Mouse (Mus musculus): ENCODE data around the gene Gm9780. TPM values are rescaled to one million over a fixed set of nuclear protein-coding genes. Genes with fewer than 3 reads are reported as not detected.
"Not testable (repeated sequence)": the region's sequence is repeated elsewhere in the genome, so short reads cannot be mapped to it uniquely, and the experiment has no call there.

Gene Gm9780
- polyA plus RNA-seq, 1 experiment from 2014 or later, result 52.7 TPM

- H3K4me3 ChIP-seq; H3K4me1 ChIP-seq; H3K9ac ChIP-seq; H3K36me3 ChIP-seq; H3K27me3 ChIP-seq; H3K9me3 ChIP-seq; ATAC-seq (ENCODE audit: insufficient number of reproducible peaks, low FRiP score, low TSS enrichment, low read depth); H3K4me2 ChIP-seq; H3K27ac ChIP-seq: not testable (repeated sequence)
- WGBS, result no CpG with 5 or more reads among the region's 3 CpGs
These were observed 8.1 kb downstream of the Gm9780 start for GRCm38 (mm10) chr14:26034364-26034763.

DNA sequence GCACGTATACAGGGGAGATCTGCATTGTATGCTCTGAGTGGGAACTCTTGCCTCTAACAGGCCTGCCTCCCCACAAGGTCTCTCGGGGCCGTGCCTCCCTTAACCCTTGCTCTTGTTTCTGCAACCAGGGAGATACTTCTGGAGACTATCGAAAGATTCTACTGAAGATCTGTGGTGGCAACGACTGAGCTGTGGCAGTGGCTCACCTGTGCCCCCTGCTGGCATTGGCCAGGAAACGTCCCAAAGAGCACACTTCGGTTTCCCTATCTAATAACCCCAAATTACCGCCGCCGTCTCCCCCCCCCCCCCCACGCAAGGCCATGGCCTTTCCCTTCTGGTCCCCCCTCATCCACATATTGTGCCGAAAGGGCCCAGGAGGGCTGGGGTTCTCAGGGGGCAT, 16.9 kb downstream of the Gm9780 start:
- H3K4me1 ChIP-seq; H3K36me3 ChIP-seq; H3K27me3 ChIP-seq; H3K27ac ChIP-seq; H3K4me3 ChIP-seq; H3K9me3 ChIP-seq; H3K4me2 ChIP-seq; ATAC-seq (ENCODE audit: insufficient number of reproducible peaks, low FRiP score, low TSS enrichment, low read depth); H3K9ac ChIP-seq: not testable (repeated sequence)
- WGBS, result no CpG with 5 or more reads among the region's 12 CpGs

GRCm38 (mm10) chr14:26022831-26023230, 19.7 kb downstream of the Gm9780 start:
- no CpG with 5 or more reads among the region's 6 CpGs for WGBS
- not testable (repeated sequence) for H3K4me2 ChIP-seq; H3K27me3 ChIP-seq; H3K9me3 ChIP-seq; H3K4me3 ChIP-seq; H3K27ac ChIP-seq; ATAC-seq (ENCODE audit: insufficient number of reproducible peaks, low FRiP score, low TSS enrichment, low read depth); H3K36me3 ChIP-seq; H3K9ac ChIP-seq; H3K4me1 ChIP-seq

DNA sequence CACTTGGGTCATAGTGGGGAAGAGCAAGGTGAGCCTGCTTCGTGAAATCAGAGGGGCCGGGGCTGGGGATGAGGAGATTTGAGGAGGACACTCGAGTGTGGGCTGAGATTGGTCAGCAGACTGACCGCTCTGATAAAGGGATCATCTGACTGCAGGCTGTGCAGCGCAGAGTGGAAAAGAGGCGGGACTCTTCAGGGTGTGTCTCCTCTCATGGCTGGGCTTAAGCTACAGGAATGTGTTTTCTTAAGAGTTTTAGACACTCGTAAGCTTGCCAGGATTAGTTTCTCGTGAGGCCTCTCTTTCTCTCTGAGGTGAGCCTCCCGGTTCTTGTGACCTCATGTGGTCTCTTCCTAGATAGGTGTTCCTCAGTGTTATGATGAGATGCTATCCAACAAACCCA, 21.0 kb downstream of the Gm9780 start:
- no CpG with 5 or more reads among the region's 9 CpGs for WGBS
- not testable (repeated sequence) for H3K4me3 ChIP-seq; H3K27ac ChIP-seq; ATAC-seq (ENCODE audit: insufficient number of reproducible peaks, low FRiP score, low TSS enrichment, low read depth); H3K27me3 ChIP-seq; H3K4me1 ChIP-seq; H3K36me3 ChIP-seq; H3K4me2 ChIP-seq; H3K9me3 ChIP-seq; H3K9ac ChIP-seq

- H3K27me3 ChIP-seq; H3K36me3 ChIP-seq; H3K4me2 ChIP-seq; H3K4me3 ChIP-seq; H3K9me3 ChIP-seq; H3K4me1 ChIP-seq; ATAC-seq (ENCODE audit: insufficient number of reproducible peaks, low FRiP score, low TSS enrichment, low read depth); H3K9ac ChIP-seq; H3K27ac ChIP-seq: not testable (repeated sequence)
- no CpG with 5 or more reads among the region's 7 CpGs for WGBS
These were observed 26.1 kb downstream of the Gm9780 start for GRCm38 (mm10) chr14:26016414-26016813.

GRCm38 (mm10) chr14:26007462-26007861, 35.0 kb downstream of the Gm9780 start:
- H3K36me3 ChIP-seq; H3K4me1 ChIP-seq; H3K27me3 ChIP-seq; H3K4me3 ChIP-seq; H3K27ac ChIP-seq; H3K9ac ChIP-seq; H3K9me3 ChIP-seq; H3K4me2 ChIP-seq; ATAC-seq (ENCODE audit: insufficient number of reproducible peaks, low FRiP score, low TSS enrichment, low read depth): not testable (repeated sequence)
- no CpG with 5 or more reads among the region's 2 CpGs for WGBS

DNA sequence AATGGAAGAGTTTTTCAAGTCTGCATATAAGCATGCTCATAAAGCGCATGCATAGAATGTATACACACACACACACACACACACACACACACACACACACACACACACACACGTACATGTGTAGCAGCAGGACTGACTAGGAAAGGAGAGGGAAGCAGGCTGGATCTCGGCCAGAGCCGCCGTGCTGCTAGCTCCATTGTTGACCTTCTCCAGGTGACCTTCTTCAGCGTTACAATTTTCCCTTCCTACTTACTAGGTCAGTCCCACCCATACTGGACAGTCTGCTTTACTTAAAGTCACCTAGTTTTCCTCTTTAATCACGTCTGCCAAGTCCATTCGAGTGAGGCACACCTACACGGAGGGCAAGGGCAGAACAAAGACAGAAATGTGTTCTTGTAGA, 60.6 kb downstream of the Gm9780 start:
- not testable (repeated sequence) for H3K4me3 ChIP-seq; H3K27ac ChIP-seq; H3K4me1 ChIP-seq; H3K36me3 ChIP-seq; H3K4me2 ChIP-seq; H3K27me3 ChIP-seq; H3K9me3 ChIP-seq; H3K9ac ChIP-seq; ATAC-seq (ENCODE audit: insufficient number of reproducible peaks, low FRiP score, low TSS enrichment, low read depth)
- 53% methylated on average over 6 of the region's 9 CpGs for WGBS

- H3K9ac ChIP-seq; H3K27me3 ChIP-seq; H3K9me3 ChIP-seq; ATAC-seq (ENCODE audit: insufficient number of reproducible peaks, low FRiP score, low TSS enrichment, low read depth); H3K4me1 ChIP-seq; H3K36me3 ChIP-seq: not testable (repeated sequence)
- 0 out of 2 replicates have a peak overlapping the region, but pooled peaks have one; percentile 35 for H3K4me2 ChIP-seq
- H3K4me3 ChIP-seq, result peak overlapping the region; percentile 27
- H3K27ac ChIP-seq, result peak overlapping the region; percentile 73; the same call in 1 of the 2 replicates
- under 1% methylated on average over 8 of the region's 13 CpGs for WGBS
These were observed 63.1 kb downstream of the Gm9780 start for GRCm38 (mm10) chr14:25979242-25979941.

- H3K9ac ChIP-seq, H3K9me3 ChIP-seq, H3K27me3 ChIP-seq, H3K36me3 ChIP-seq, H3K4me1 ChIP-seq: not testable (repeated sequence)
- Histone ChIP-seq H3K27ac (peak within 1 kb of the TSS; percentile 73; the same call in 1 of the 2 replicates), H3K4me3 (peak within 1 kb of the TSS; percentile 27), H3K4me2 (0 out of 2 replicates have a peak within 1 kb of the TSS, but pooled peaks have one; percentile 35)
- WGBS, result no CpG with 5 or more reads among the region's 25 CpGs
- peak; percentile 79; the same call in 1 of the 2 replicates for ATAC-seq (ENCODE audit: insufficient number of reproducible peaks, low FRiP score, low TSS enrichment, low read depth)
These were observed 63.9 kb downstream of the Gm9780 start, which contains the start of gene Duxbl1 for GRCm38 (mm10) chr14:25978371-25979241. Duxbl1 (plus strand) TSS chr14:25978577.

Other genes starting within 250 kb of the Gm9780 start
- 20.9 and 28.6 TPM in 2 replicates for gene Anxa11, start 200.6 kb downstream of the Gm9780 start, polyA plus RNA-seq (2015; fragmentation: Nextera tagmentation; extraction: Ambion mirVana)
- gene Plac9a, start 139.6 kb downstream of the Gm9780 start, polyA plus RNA-seq (2015; fragmentation: Nextera tagmentation; extraction: Ambion mirVana), result 2.5 TPM in 1 of 2 replicates, not detected in the other
- gene Tmem254a, start 115.0 kb downstream of the Gm9780 start, polyA plus RNA-seq (2015; fragmentation: Nextera tagmentation; extraction: Ambion mirVana), result 2.9 and 4.2 TPM in 2 replicates
- gene Cphx1, start 104.4 kb downstream of the Gm9780 start, polyA plus RNA-seq (2015; fragmentation: Nextera tagmentation; extraction: Ambion mirVana), result not detected in 2 replicates
- 0.88 and 2.6 TPM in 2 replicates for gene Duxbl1, start 64.1 kb downstream of the Gm9780 start, polyA plus RNA-seq (2015; fragmentation: Nextera tagmentation; extraction: Ambion mirVana)
- 51.6 and 55.0 TPM in 2 replicates for gene Tmem254c, start 24.6 kb upstream of the Gm9780 start, polyA plus RNA-seq (2015; fragmentation: Nextera tagmentation; extraction: Ambion mirVana)
- gene Cphx2, start 38.8 kb upstream of the Gm9780 start, polyA plus RNA-seq (2015; fragmentation: Nextera tagmentation; extraction: Ambion mirVana), result not detected in 2 replicates
- gene Cphx3, start 39.6 kb upstream of the Gm9780 start, polyA plus RNA-seq (2015; fragmentation: Nextera tagmentation; extraction: Ambion mirVana), result not detected in 2 replicates
- not detected in 2 replicates for gene Duxbl2, start 75.6 kb upstream of the Gm9780 start, polyA plus RNA-seq (2015; fragmentation: Nextera tagmentation; extraction: Ambion mirVana)
- 44.3 and 52.3 TPM in 2 replicates for gene Plac9b, start 139.8 kb upstream of the Gm9780 start, polyA plus RNA-seq (2015; fragmentation: Nextera tagmentation; extraction: Ambion mirVana)
- 42.3 and 46.1 TPM in 2 replicates for gene Tmem254b, start 164.3 kb upstream of the Gm9780 start, polyA plus RNA-seq (2015; fragmentation: Nextera tagmentation; extraction: Ambion mirVana)
- 0.26 and 2.3 TPM in 2 replicates for gene Duxbl3, start 215.3 kb upstream of the Gm9780 start, polyA plus RNA-seq (2015; fragmentation: Nextera tagmentation; extraction: Ambion mirVana)